Mouse (Mus musculus): ENCODE results near the gene Ptgir.
"Not testable (repeated sequence)": the region's sequence is repeated elsewhere in the genome, so short reads cannot be mapped to it uniquely, and the experiment has no call there.

The Ptgir gene

GRCm38 (mm10) chr7:16944808-16945315 is 38.6 kb downstream of the Ptgir start:
- DNase-seq, result no peak

GRCm38 (mm10) chr7:16945419-16945818 is 39.1 kb downstream of the Ptgir start:
- DNase-seq, result no peak

- DNase-seq, result no peak
These were observed 40.4 kb downstream of the Ptgir start for GRCm38 (mm10) chr7:16946441-16947348.

GRCm38 (mm10) chr7:16947349-16947895 is 41.1 kb downstream of the Ptgir start:
- no peak for DNase-seq

GRCm38 (mm10) chr7:16947959-16948361 is 41.7 kb downstream of the Ptgir start:
- peak; percentile 29 for DNase-seq

- no peak for DNase-seq
These were observed 42.7 kb downstream of the Ptgir start for GRCm38 (mm10) chr7:16948923-16949458.

GRCm38 (mm10) chr7:16949908-16950841 is 43.9 kb downstream of the Ptgir start:
- DNase-seq, result peak; percentile 78

GRCm38 (mm10) chr7:16950861-16951635 is 44.8 kb downstream of the Ptgir start:
- DNase-seq, result peak; percentile 84

GRCm38 (mm10) chr7:16953776-16954175 is 47.5 kb downstream of the Ptgir start:
- DNase-seq, result not testable (repeated sequence)

- no peak for DNase-seq
These were observed 49.4 kb downstream of the Ptgir start for GRCm38 (mm10) chr7:16955712-16956111.

GRCm38 (mm10) chr7:16956410-16957265 is 50.3 kb downstream of the Ptgir start:
- no peak for DNase-seq

- no peak for DNase-seq
These were observed 53.4 kb downstream of the Ptgir start, which contains the start of gene Pnmal1 for GRCm38 (mm10) chr7:16959539-16960187. Pnmal1 (plus strand) TSS chr7:16959679.
